Mouse (Mus musculus): ENCODE measurements around the gene Gm6793. TPM values are rescaled to one million over a fixed set of nuclear protein-coding genes. Genes with fewer than 3 reads are reported as not detected.
A peak's percentile ranks its signal among the peaks of the same experiment; 100 is the strongest.

Gm6793 gene
- 0.45 and 0.52 TPM in 2 replicates for polyA plus RNA-seq (2015; fragmentation: Nextera tagmentation; extraction: Ambion mirVana)

GRCm38 (mm10) chr8:112014936-112015335 is at the start of gene Gm6793:
Gm6793 (minus strand) TSS chr8:112015036.
- Histone ChIP-seq H3K9me3 (replicated peaks) (no peaks in the 10 kb centered on the region), H3K4me3 (replicated peaks) (no peak within 1 kb of the TSS), H3K9ac (replicated peaks) (no peak within 1 kb of the TSS), H3K4me1 (peaks cover 21% of the 10 kb centered on the region), H3K4me2 (no peak within 1 kb of the TSS), H3K27me3 (replicated peaks) (no peaks in the 10 kb centered on the region), H3K27ac (replicated peaks) (no peak within 1 kb of the TSS), H3K36me3 (peaks cover 46% of the 10 kb centered on the region)
- WGBS = 94% methylated on average over 11 of the region's 11 CpGs
- no peak for ATAC-seq (ENCODE audit: low FRiP score)

- no peak overlapping the region for H3K4me2 ChIP-seq
- no peak overlapping the region for H3K4me3 ChIP-seq (replicated peaks)
- H3K36me3 ChIP-seq = no peaks in the 10 kb centered on the region
- H3K27ac ChIP-seq (replicated peaks) = no peak overlapping the region
- 41% methylated on average over 4 of the region's 4 CpGs for WGBS
- no peaks in the 10 kb centered on the region for H3K27me3 ChIP-seq (replicated peaks)
- no peaks in the 10 kb centered on the region for H3K4me1 ChIP-seq
- no peak overlapping the region for H3K9ac ChIP-seq (replicated peaks)
- ATAC-seq (ENCODE audit: low FRiP score) = no peak
- H3K9me3 ChIP-seq (replicated peaks) = no peaks in the 10 kb centered on the region
Observed at GRCm38 (mm10) chr8:112061372-112061771, 46.5 kb upstream of the Gm6793 start.

DNA sequence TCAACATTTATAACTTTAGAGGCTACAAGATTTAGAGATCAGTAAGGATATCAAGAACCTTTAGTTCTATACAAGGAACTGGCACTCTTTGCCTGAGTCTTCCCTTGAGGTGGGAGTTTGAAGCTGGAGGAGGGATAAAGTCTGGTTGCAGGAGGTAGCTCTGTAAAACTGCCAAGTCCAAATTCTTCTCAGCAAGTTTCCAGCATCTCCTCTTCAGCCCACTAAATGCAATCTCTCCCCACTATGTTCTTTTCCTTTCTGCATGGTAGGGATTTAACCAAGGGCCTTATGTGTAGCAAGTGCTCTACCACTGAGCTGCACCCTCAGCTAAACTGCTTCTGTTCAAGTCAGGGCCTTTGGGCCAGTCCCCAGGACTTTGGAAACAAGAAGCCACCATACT is 39.6 kb upstream of the Gm6793 start:
- Histone ChIP-seq H3K9ac (replicated peaks) (no peak overlapping the region), H3K4me2 (no peak overlapping the region), H3K36me3 (no peaks in the 10 kb centered on the region), H3K27ac (replicated peaks) (no peak overlapping the region), H3K9me3 (replicated peaks) (no peaks in the 10 kb centered on the region), H3K4me3 (replicated peaks) (no peak overlapping the region), H3K4me1 (no peaks in the 10 kb centered on the region), H3K27me3 (replicated peaks) (no peaks in the 10 kb centered on the region)
- ATAC-seq (ENCODE audit: low FRiP score) = no peak

DNA sequence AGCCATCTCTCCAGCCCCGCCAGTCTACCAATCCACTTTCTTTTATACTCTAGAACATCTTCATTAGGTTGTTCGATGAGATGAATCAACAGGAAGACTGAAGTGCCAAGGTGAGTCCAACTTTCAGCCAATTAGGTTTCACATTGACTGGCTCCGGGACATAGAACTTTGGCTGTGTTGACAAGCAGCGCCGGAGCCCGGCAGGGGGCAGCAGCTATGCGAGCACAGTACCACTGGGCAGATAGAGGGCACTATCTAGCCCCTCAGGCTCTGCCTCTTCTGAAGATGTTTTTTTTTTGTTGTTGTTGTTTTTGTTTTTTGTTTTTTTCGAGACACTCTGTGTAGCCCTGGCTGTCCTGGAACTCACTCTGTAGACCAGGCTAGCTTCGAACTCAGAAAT is 36.7 kb upstream of the Gm6793 start:
- Histone ChIP-seq H3K9me3 (replicated peaks) (no peaks in the 10 kb centered on the region), H3K36me3 (no peaks in the 10 kb centered on the region), H3K9ac (replicated peaks) (no peak overlapping the region), H3K27ac (replicated peaks) (no peak overlapping the region), H3K4me3 (replicated peaks) (no peak overlapping the region), H3K4me1 (no peaks in the 10 kb centered on the region), H3K27me3 (replicated peaks) (no peaks in the 10 kb centered on the region), H3K4me2 (no peak overlapping the region)
- 81% methylated on average over 9 of the region's 9 CpGs for WGBS
- no peak for ATAC-seq (ENCODE audit: low FRiP score)

DNA sequence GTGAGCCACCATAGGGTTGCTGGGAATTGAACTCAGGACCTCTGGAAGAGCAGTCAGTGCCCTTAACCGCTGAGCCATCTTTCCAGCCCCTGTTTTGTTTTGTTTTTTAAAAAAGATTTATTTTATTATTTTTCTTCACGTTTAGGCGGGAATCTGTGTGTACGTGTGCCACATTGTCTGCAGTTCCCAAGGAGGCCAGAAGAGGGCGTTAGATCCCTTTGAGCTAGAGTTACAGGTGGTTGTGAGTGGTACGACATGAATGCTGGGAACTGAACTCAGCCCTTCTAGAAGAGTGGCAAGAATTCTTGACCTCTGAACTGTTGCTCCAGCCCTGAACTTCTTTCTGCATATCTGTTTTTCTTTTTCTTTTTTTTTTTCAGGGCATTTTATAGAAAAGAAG is 35.1 kb upstream of the Gm6793 start:
- no peak for ATAC-seq (ENCODE audit: low FRiP score)
- H3K4me1 ChIP-seq = no peaks in the 10 kb centered on the region
- H3K4me3 ChIP-seq (replicated peaks) = no peak overlapping the region
- WGBS = 88% methylated on average over 6 of the region's 6 CpGs
- H3K9ac ChIP-seq (replicated peaks) = no peak overlapping the region
- H3K9me3 ChIP-seq (replicated peaks) = no peaks in the 10 kb centered on the region
- H3K36me3 ChIP-seq = no peaks in the 10 kb centered on the region
- no peak overlapping the region for H3K4me2 ChIP-seq
- H3K27me3 ChIP-seq (replicated peaks) = no peaks in the 10 kb centered on the region
- H3K27ac ChIP-seq (replicated peaks) = no peak overlapping the region

- H3K9me3 ChIP-seq (replicated peaks) = no peaks in the 10 kb centered on the region
- no peaks in the 10 kb centered on the region for H3K4me1 ChIP-seq
- H3K4me2 ChIP-seq = no peak overlapping the region
- no peak overlapping the region for H3K9ac ChIP-seq (replicated peaks)
- 85% methylated on average over 6 of the region's 6 CpGs for WGBS
- no peak overlapping the region for H3K27ac ChIP-seq (replicated peaks)
- no peaks in the 10 kb centered on the region for H3K36me3 ChIP-seq
- H3K27me3 ChIP-seq (replicated peaks) = no peaks in the 10 kb centered on the region
- no peak for ATAC-seq (ENCODE audit: low FRiP score)
- no peak overlapping the region for H3K4me3 ChIP-seq (replicated peaks)
Observed at GRCm38 (mm10) chr8:112048293-112048692, 33.5 kb upstream of the Gm6793 start.

GRCm38 (mm10) chr8:112045896-112046295 is 31.1 kb upstream of the Gm6793 start:
- no peak overlapping the region for H3K27ac ChIP-seq (replicated peaks)
- WGBS = under 1% methylated on average over 7 of the region's 7 CpGs
- H3K4me3 ChIP-seq (replicated peaks) = no peak overlapping the region
- H3K9me3 ChIP-seq (replicated peaks) = no peaks in the 10 kb centered on the region
- peak; percentile 80; the same call in 1 of the 2 replicates for ATAC-seq (ENCODE audit: low FRiP score)
- no peaks in the 10 kb centered on the region for H3K4me1 ChIP-seq
- no peaks in the 10 kb centered on the region for H3K36me3 ChIP-seq
- no peak overlapping the region for H3K9ac ChIP-seq (replicated peaks)
- no peaks in the 10 kb centered on the region for H3K27me3 ChIP-seq (replicated peaks)
- H3K4me2 ChIP-seq = no peak overlapping the region

- H3K4me1 ChIP-seq = no peaks in the 10 kb centered on the region
- H3K9ac ChIP-seq (replicated peaks) = no peak overlapping the region
- no peaks in the 10 kb centered on the region for H3K36me3 ChIP-seq
- 88% methylated on average over 5 of the region's 5 CpGs for WGBS
- H3K4me3 ChIP-seq (replicated peaks) = no peak overlapping the region
- no peaks in the 10 kb centered on the region for H3K9me3 ChIP-seq (replicated peaks)
- H3K27me3 ChIP-seq (replicated peaks) = no peaks in the 10 kb centered on the region
- H3K4me2 ChIP-seq = no peak overlapping the region
- ATAC-seq (ENCODE audit: low FRiP score) = no peak
- H3K27ac ChIP-seq (replicated peaks) = no peak overlapping the region
Observed at GRCm38 (mm10) chr8:112045182-112045581, 30.3 kb upstream of the Gm6793 start.

DNA sequence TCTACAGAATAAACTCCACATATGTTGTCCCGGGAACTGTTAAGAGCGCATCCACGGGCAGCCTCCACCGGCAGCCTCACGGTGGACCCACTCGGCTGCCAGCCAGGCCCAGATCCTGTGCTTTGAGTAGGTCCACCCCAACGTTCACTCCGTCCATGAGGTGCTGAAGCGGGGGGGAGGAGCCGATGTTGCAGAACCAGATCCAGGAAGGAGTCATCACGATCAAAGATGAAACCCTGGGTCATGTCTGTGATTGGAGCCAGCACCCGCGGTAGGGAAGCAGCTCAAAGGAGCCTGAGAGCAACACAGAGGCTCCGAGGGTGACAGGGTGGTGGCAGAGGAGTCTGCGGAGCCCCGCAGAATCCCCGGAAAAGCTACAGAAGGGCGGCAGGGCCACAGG is 22.7 kb upstream of the Gm6793 start:
- Histone ChIP-seq H3K36me3 (no peaks in the 10 kb centered on the region), H3K9me3 (replicated peaks) (no peaks in the 10 kb centered on the region), H3K27ac (replicated peaks) (no peak overlapping the region), H3K9ac (replicated peaks) (no peak overlapping the region), H3K27me3 (replicated peaks) (no peaks in the 10 kb centered on the region), H3K4me2 (no peak overlapping the region), H3K4me1 (no peaks in the 10 kb centered on the region), H3K4me3 (replicated peaks) (no peak overlapping the region)
- no peak for ATAC-seq (ENCODE audit: low FRiP score)
- WGBS = 86% methylated on average over 18 of the region's 18 CpGs

DNA sequence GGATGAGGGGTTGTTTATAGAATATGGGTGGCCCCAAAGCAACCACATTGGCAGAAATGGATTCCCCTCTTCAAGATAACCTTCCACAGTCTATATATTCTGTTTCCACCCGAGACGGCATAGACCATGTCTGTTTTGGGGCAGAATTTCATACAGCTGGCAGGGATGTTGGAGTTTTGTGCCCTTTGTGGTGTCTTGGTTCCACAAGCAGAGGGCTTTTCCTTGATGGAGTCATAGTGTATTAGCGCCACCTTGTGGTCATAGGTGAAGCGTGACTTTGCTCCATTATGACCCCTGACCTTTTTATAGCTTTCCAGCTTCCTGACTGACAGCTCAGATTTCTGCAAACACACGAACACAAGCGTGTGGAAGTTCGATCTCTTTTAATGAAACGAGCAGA is 19.8 kb upstream of the Gm6793 start:
- Histone ChIP-seq H3K36me3 (no peaks in the 10 kb centered on the region), H3K9ac (replicated peaks) (no peak overlapping the region), H3K4me1 (no peaks in the 10 kb centered on the region), H3K27ac (replicated peaks) (no peak overlapping the region), H3K9me3 (replicated peaks) (no peaks in the 10 kb centered on the region), H3K4me3 (replicated peaks) (no peak overlapping the region), H3K27me3 (replicated peaks) (no peaks in the 10 kb centered on the region), H3K4me2 (no peak overlapping the region)
- ATAC-seq (ENCODE audit: low FRiP score) = no peak
- WGBS = 21% methylated on average over 8 of the region's 8 CpGs

DNA sequence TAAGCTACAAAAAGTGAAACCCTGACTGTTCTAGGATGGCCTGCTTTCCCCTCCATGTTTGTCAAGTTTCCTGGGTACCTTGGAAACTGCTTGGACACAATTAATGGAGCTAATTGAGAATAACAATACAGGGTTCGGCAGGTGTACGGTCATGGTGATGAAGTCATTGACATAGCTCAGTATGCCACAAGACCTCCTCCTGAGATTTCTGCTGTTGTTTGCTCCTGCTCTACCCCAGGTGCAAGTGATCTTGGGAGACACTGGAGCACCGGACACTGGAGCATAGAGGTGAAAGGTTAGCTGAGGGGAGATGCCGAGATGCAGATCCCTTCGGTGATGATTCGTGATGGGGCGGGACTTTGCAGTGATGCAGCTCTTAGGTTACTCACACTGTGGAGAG is 18.2 kb upstream of the Gm6793 start:
- Histone ChIP-seq H3K27me3 (replicated peaks) (no peaks in the 10 kb centered on the region), H3K36me3 (no peaks in the 10 kb centered on the region), H3K4me3 (replicated peaks) (no peak overlapping the region), H3K4me2 (no peak overlapping the region), H3K9ac (replicated peaks) (no peak overlapping the region), H3K27ac (replicated peaks) (no peak overlapping the region), H3K4me1 (no peaks in the 10 kb centered on the region), H3K9me3 (replicated peaks) (no peaks in the 10 kb centered on the region)
- WGBS = 54% methylated on average over 7 of the region's 7 CpGs
- ATAC-seq (ENCODE audit: low FRiP score) = no peak

DNA sequence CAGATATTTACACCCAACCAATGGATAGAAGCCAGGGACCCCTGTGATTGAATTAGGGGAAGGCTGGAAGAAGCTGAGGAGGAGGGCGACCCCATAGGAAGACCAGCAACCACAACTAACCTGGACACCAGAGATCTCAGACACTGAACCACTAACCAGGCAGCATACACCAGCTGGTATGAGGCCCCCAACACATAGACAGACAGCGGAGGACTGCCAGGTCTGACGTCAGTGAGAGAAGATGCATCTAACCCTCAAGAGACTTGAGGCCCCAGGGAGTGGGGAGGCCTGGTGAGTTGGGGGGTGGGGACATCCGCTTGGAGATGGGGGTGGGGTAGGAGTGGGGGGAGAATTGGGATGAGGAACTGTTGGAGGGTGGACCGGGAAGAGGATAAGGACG is 15.8 kb upstream of the Gm6793 start:
- 65% methylated on average over 6 of the region's 6 CpGs for WGBS
- no peaks in the 10 kb centered on the region for H3K27me3 ChIP-seq (replicated peaks)
- H3K4me1 ChIP-seq = no peaks in the 10 kb centered on the region
- no peak overlapping the region for H3K4me2 ChIP-seq
- no peaks in the 10 kb centered on the region for H3K36me3 ChIP-seq
- no peak for ATAC-seq (ENCODE audit: low FRiP score)
- H3K27ac ChIP-seq (replicated peaks) = no peak overlapping the region
- H3K9ac ChIP-seq (replicated peaks) = no peak overlapping the region
- no peaks in the 10 kb centered on the region for H3K9me3 ChIP-seq (replicated peaks)
- no peak overlapping the region for H3K4me3 ChIP-seq (replicated peaks)

DNA sequence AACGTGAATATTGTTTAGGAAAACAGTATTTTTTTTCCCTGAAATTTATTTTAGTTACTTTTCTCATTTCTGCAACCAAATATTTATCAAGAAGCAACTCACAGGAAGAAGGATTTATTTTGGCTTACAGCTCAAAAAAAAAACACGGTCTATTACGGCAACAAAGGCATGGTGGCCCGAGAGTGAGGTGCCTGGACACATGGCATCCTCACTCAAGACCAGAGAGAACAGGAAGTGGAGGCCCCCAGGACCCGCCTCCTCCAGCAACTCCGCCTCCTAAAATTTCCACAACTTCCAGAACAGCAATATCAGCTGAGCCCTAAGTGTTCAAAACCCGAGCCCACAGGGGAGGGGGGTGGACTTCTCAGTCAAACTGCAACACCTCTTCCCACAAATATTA is 14.6 kb upstream of the Gm6793 start:
- Histone ChIP-seq H3K9me3 (replicated peaks) (no peaks in the 10 kb centered on the region), H3K4me1 (no peaks in the 10 kb centered on the region), H3K4me2 (no peak overlapping the region), H3K27me3 (replicated peaks) (no peaks in the 10 kb centered on the region), H3K36me3 (no peaks in the 10 kb centered on the region), H3K4me3 (replicated peaks) (no peak overlapping the region), H3K9ac (replicated peaks) (no peak overlapping the region), H3K27ac (replicated peaks) (no peak overlapping the region)
- no peak for ATAC-seq (ENCODE audit: low FRiP score)
- WGBS = 92% methylated on average over 7 of the region's 7 CpGs

All from neural tube, embryonic 15.5 days (tissue).